Mouse (Mus musculus): ENCODE data around the gene Ppp2r2c. TPM values are rescaled to one million over a fixed set of nuclear protein-coding genes. Genes with fewer than 3 reads are reported as not detected.

The Ppp2r2c gene
- polyA plus RNA-seq, 1 experiment from 2014 or later, result not detected

GRCm38 (mm10) chr5:36945102-36945701 lies 76.9 kb downstream of the Ppp2r2c start:
- 38% methylated on average over 8 of the region's 8 CpGs for WGBS (ENCODE audit: missing documents)
- Histone ChIP-seq H3K79me2 (ENCODE audit: inconsistent target) (no peaks in the 10 kb centered on the region), H3K36me3 (ENCODE audit: inconsistent target) (no peaks in the 10 kb centered on the region), H3K27ac (no peak overlapping the region), H3K4me3 (ENCODE audit: inconsistent target) (no peak overlapping the region)

DNA sequence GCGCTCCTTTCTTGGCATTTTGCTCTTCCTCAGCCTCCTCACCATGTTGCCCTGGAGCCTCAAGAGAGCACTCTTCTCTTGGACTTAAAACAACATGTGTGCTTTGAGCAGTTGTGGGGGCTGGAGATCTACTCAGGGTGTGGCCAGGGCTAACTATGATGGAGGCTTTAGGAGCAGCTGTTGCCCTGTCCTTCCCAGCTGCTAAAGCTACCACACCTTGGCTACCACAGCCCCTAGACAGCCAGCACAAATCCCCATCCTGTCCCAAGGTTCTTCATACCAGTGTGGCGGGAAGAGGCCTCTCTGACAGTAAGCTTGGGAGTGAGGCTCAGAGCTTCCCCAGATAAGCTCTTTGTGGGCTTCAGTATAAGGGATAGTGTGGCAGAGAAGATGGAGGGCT lies 77.4 kb downstream of the Ppp2r2c start:
- no peak overlapping the region for H3K27ac ChIP-seq
- 80% methylated on average over 2 of the region's 2 CpGs for WGBS (ENCODE audit: missing documents)
- no peaks in the 10 kb centered on the region for H3K36me3 ChIP-seq (ENCODE audit: inconsistent target)
- no peak overlapping the region for H3K4me3 ChIP-seq (ENCODE audit: inconsistent target)
- no peaks in the 10 kb centered on the region for H3K79me2 ChIP-seq (ENCODE audit: inconsistent target)

GRCm38 (mm10) chr5:36946445-36946844 lies 78.1 kb downstream of the Ppp2r2c start:
- Histone ChIP-seq H3K36me3 (ENCODE audit: inconsistent target) (no peaks in the 10 kb centered on the region), H3K79me2 (ENCODE audit: inconsistent target) (no peaks in the 10 kb centered on the region), H3K4me3 (ENCODE audit: inconsistent target) (no peak overlapping the region), H3K27ac (no peak overlapping the region)
- 10% methylated on average over 5 of the region's 5 CpGs for WGBS (ENCODE audit: missing documents)

DNA sequence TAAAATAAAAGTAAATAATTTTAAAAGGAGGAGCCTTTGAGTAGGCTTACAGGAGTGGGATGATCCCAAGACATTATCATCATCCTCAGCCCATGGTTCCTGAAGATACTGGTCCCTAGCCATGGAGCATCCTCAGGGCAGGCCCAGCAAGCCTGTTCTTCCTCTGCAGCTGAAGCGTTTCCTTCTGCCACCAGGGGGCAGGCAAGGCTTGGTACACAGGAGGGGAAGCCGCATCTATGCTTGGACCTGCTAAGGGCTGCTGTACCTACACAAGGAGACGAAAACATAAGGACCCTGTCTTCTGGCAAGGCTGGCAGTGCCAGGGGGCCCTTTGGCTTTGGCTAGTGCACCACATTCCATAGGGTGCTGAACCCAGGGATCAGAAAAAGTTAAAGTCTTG lies 80.5 kb downstream of the Ppp2r2c start:
- Histone ChIP-seq H3K36me3 (ENCODE audit: inconsistent target) (no peaks in the 10 kb centered on the region), H3K79me2 (ENCODE audit: inconsistent target) (no peaks in the 10 kb centered on the region), H3K27ac (no peak overlapping the region), H3K4me3 (ENCODE audit: inconsistent target) (no peak overlapping the region)
- WGBS (ENCODE audit: missing documents), result 7% methylated on average over 3 of the region's 3 CpGs

DNA sequence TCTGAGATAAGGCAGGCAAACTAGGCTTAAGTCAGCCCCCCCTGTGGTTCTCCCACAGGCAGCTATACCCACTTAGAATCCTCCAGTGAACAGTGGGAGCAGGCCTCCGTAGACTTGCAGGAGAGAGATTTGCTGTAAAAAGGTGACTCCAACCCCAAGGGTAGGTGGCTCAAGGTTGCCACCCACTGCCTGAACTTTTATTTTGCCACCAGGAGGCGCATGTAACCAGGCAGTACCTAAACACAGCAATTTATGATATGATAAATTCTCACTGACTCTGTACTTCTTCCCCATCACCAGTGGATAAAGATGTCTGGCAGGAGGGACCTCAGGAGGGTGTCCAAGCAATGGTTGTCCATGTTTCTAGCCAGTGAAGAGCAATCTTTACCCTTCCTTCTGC lies 82.6 kb downstream of the Ppp2r2c start:
- WGBS (ENCODE audit: missing documents), result 63% methylated on average over 2 of the region's 2 CpGs
- Histone ChIP-seq H3K27ac (no peak overlapping the region), H3K4me3 (ENCODE audit: inconsistent target) (no peak overlapping the region), H3K79me2 (ENCODE audit: inconsistent target) (no peaks in the 10 kb centered on the region), H3K36me3 (ENCODE audit: inconsistent target) (no peaks in the 10 kb centered on the region)

- WGBS (ENCODE audit: missing documents), result 92% methylated on average over 15 of the region's 15 CpGs
- Histone ChIP-seq H3K79me2 (ENCODE audit: inconsistent target) (no peaks in the 10 kb centered on the region), H3K27ac (no peak overlapping the region), H3K4me3 (ENCODE audit: inconsistent target) (no peak overlapping the region), H3K36me3 (ENCODE audit: inconsistent target) (no peaks in the 10 kb centered on the region)
Observed at GRCm38 (mm10) chr5:36952311-36952710, 84.0 kb downstream of the Ppp2r2c start.

DNA sequence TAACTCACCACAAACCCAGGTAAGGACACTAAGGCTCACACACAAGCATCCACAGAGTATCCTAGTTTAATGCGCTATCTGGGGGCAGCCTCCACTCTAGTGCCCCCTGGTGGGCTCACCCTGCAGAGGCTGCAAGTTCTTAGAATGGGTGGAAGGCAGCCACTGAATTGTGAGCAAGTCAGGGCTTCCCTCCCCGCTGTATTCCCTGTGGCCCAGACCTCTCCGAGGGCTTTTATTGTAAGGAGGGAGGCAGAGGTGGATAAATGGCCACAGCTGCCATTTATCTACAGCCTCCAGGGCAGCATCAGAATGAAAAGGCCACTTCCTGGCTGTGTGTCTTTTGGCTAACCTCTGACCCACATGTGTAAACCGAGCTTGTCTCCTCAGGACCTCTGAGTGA lies 87.1 kb downstream of the Ppp2r2c start:
- no peak overlapping the region for H3K27ac ChIP-seq
- 18% methylated on average over 4 of the region's 4 CpGs for WGBS (ENCODE audit: missing documents)
- no peaks in the 10 kb centered on the region for H3K36me3 ChIP-seq (ENCODE audit: inconsistent target)
- H3K79me2 ChIP-seq (ENCODE audit: inconsistent target), result no peaks in the 10 kb centered on the region
- no peak overlapping the region for H3K4me3 ChIP-seq (ENCODE audit: inconsistent target)

GRCm38 (mm10) chr5:36958837-36959236 lies 90.5 kb downstream of the Ppp2r2c start:
- no peaks in the 10 kb centered on the region for H3K36me3 ChIP-seq (ENCODE audit: inconsistent target)
- 20% methylated on average over 5 of the region's 5 CpGs for WGBS (ENCODE audit: missing documents)
- no peak overlapping the region for H3K27ac ChIP-seq
- no peaks in the 10 kb centered on the region for H3K79me2 ChIP-seq (ENCODE audit: inconsistent target)
- no peak overlapping the region for H3K4me3 ChIP-seq (ENCODE audit: inconsistent target)

DNA sequence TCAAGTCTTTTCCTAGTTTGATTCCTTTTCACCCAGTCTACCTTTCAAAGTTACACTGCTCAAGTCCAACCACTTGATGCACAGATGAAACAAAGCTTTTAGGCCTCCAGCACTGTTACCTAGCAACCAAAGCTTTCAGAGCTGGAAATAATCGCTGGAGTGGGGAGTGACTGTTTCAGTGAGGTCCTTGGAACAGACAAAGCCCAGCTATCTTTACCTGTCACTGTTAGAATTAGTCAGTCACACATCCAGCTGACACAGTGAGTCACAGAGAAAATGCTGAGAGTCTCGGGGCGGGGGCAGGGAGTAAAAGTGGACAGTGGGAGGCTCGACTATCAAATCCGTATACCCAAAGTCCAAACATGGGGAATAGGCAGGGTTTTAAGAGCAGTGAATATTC lies 92.2 kb downstream of the Ppp2r2c start:
- no peaks in the 10 kb centered on the region for H3K36me3 ChIP-seq (ENCODE audit: inconsistent target)
- H3K4me3 ChIP-seq (ENCODE audit: inconsistent target), result no peak overlapping the region
- no peaks in the 10 kb centered on the region for H3K79me2 ChIP-seq (ENCODE audit: inconsistent target)
- no peak overlapping the region for H3K27ac ChIP-seq
- 83% methylated on average over 5 of the region's 5 CpGs for WGBS (ENCODE audit: missing documents)

DNA sequence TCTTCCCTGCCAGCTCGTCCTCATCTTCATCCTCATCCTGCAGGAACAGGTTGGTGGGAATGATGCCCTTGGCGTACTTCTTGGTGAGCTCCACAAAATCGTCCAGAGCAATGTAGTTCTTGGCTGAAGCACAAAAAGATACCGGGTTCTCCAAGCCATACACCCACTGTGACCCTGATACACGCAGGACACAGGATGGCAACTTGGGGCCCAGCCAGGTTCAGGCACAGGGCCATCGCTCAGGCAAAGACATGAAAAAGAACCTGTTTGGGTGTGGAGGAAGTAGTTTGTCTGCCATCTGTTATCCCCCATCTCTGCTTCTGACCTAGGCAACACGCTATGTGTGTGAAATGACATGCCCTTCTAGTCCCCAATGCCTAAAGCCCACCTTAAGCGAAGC lies 103.3 kb downstream of the Ppp2r2c start:
- H3K79me2 ChIP-seq (ENCODE audit: inconsistent target), result no peaks in the 10 kb centered on the region
- no peak overlapping the region for H3K27ac ChIP-seq
- H3K36me3 ChIP-seq (ENCODE audit: inconsistent target), result peaks cover 10% of the 10 kb centered on the region; the same call in 1 of the 2 replicates
- 90% methylated on average over 8 of the region's 8 CpGs for WGBS (ENCODE audit: missing documents)
- H3K4me3 ChIP-seq (ENCODE audit: inconsistent target), result no peak overlapping the region

- Histone ChIP-seq H3K36me3 (ENCODE audit: inconsistent target) (no peaks in the 10 kb centered on the region), H3K4me3 (ENCODE audit: inconsistent target) (no peak overlapping the region), H3K79me2 (ENCODE audit: inconsistent target) (no peaks in the 10 kb centered on the region), H3K27ac (no peak overlapping the region)
- WGBS (ENCODE audit: missing documents), result 92% methylated on average over 13 of the region's 13 CpGs
Observed at GRCm38 (mm10) chr5:36975336-36975735, 107.0 kb downstream of the Ppp2r2c start.

GRCm38 (mm10) chr5:36977809-36978208 lies 109.5 kb downstream of the Ppp2r2c start:
- H3K79me2 ChIP-seq (ENCODE audit: inconsistent target), result no peaks in the 10 kb centered on the region
- H3K27ac ChIP-seq, result no peak overlapping the region
- 0 out of 2 replicates have a peak, but pooled peaks cover 7% of the 10 kb centered on the region for H3K36me3 ChIP-seq (ENCODE audit: inconsistent target)
- H3K4me3 ChIP-seq (ENCODE audit: inconsistent target), result no peak overlapping the region
- WGBS (ENCODE audit: missing documents), result 88% methylated on average over 9 of the region's 9 CpGs

DNA sequence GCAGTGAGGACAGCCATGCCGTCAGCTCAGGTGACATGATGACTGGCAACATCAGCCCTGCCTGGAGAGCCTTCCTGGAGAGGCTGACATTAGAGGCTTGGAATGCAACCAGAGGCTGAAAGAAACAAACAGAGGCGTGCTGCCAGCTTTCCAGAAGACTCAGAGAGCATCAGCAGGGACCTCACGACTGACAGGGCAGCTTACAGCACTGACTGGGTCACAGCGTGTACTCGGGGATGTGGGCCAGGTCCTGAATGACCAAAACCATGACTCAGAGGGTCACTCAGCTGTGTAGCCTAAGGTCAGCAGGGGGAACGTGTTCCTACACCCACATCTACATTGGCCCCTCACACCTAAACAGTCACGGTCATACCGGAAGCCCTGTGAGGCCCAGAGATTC lies 110.7 kb downstream of the Ppp2r2c start:
- H3K79me2 ChIP-seq (ENCODE audit: inconsistent target), result no peaks in the 10 kb centered on the region
- H3K27ac ChIP-seq, result no peak overlapping the region
- H3K4me3 ChIP-seq (ENCODE audit: inconsistent target), result no peak overlapping the region
- WGBS (ENCODE audit: missing documents), result 72% methylated on average over 8 of the region's 8 CpGs
- H3K36me3 ChIP-seq (ENCODE audit: inconsistent target), result 0 out of 2 replicates have a peak, but pooled peaks cover 7% of the 10 kb centered on the region

DNA sequence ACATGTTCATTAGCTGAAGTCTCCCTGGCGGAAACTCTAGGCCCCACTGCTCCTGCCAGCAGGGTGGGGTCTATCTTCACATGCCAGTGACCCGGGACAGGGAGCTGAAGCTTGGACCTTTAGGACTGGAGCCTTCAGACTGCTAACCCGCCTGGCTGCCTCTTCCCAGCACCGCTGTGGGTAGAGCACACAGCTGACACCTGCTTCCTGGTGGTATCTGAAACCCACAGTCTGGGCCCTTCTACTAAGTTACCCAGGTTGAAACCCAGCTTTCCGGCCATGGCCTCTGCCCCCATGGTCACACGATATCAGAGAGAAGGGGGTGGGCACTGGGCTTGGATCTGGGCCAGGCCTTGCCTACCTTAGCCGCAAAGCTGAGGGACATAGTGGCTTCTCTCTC lies 111.3 kb downstream of the Ppp2r2c start:
- WGBS (ENCODE audit: missing documents), result 33% methylated on average over 7 of the region's 7 CpGs
- 0 out of 2 replicates have a peak, but pooled peaks cover 7% of the 10 kb centered on the region for H3K36me3 ChIP-seq (ENCODE audit: inconsistent target)
- H3K79me2 ChIP-seq (ENCODE audit: inconsistent target), result no peaks in the 10 kb centered on the region

GRCm38 (mm10) chr5:36982271-36982670 lies 114.0 kb downstream of the Ppp2r2c start:
- 99% methylated on average over 4 of the region's 4 CpGs for WGBS (ENCODE audit: missing documents)
- no peak overlapping the region for H3K27ac ChIP-seq
- H3K36me3 ChIP-seq (ENCODE audit: inconsistent target), result 0 out of 2 replicates have a peak, but pooled peaks cover 7% of the 10 kb centered on the region
- no peak overlapping the region for H3K4me3 ChIP-seq (ENCODE audit: inconsistent target)
- H3K79me2 ChIP-seq (ENCODE audit: inconsistent target), result no peaks in the 10 kb centered on the region

More for the DNA sequence above, 111.3 kb downstream of the Ppp2r2c start:
- Histone ChIP-seq H3K27ac (no peak overlapping the region), H3K4me3 (ENCODE audit: inconsistent target) (no peak overlapping the region)

DNA sequence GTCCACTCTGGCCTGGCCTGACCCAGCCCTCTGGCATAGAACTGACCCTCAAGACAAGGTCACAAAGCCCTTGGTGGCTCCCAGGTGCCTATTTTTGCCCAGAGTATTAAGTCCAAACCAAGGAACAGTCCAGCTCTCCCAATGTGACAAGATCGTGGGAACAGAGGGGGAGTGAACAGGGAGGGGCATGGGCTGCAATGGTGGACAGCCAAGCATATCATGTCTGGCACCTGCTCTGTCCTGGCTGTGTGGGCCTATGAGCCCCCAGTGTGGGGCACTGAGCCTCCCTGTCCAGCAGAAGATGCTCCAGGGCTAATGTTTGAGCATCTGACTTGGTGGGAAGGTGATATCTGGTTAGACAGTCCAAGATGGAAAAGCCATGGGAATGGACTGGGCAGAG lies 118.3 kb downstream of the Ppp2r2c start:
- Histone ChIP-seq H3K79me2 (ENCODE audit: inconsistent target) (no peaks in the 10 kb centered on the region), H3K36me3 (ENCODE audit: inconsistent target) (0 out of 2 replicates have a peak, but pooled peaks cover under 1% of the 10 kb centered on the region), H3K27ac (no peak overlapping the region), H3K4me3 (ENCODE audit: inconsistent target) (no peak overlapping the region)
- 85% methylated on average over 1 of the region's 1 CpGs for WGBS (ENCODE audit: missing documents)
